Mouse (Mus musculus) thymus, adult 2 months (tissue): Measurements from ENCODE around the gene Oxnad1.

Source experiments
- CTCF ChIP-seq: fragments of 200-500 bp; IDR thresholded peaks from 2 replicates; pipeline ENCODE4 v1.5.1; 2012; ENCODE audit warnings: mild to moderate bottlenecking, control low read depth, low read length, moderate library complexity, borderline replicate concordance; ENCODE audit not compliant: control insufficient read depth, poor library complexity, insufficient read depth; ENCODE audit errors: extremely low read depth
- POLR2A ChIP-seq: fragments of 200-500 bp; IDR thresholded peaks from 2 replicates; pipeline ENCODE4 v1.6.1; 2012; ENCODE audit warnings: mild to moderate bottlenecking, low read length, control low read depth, moderate library complexity; ENCODE audit not compliant: control insufficient read depth, poor library complexity, insufficient read depth; ENCODE audit errors: extremely low read depth

DNA sequence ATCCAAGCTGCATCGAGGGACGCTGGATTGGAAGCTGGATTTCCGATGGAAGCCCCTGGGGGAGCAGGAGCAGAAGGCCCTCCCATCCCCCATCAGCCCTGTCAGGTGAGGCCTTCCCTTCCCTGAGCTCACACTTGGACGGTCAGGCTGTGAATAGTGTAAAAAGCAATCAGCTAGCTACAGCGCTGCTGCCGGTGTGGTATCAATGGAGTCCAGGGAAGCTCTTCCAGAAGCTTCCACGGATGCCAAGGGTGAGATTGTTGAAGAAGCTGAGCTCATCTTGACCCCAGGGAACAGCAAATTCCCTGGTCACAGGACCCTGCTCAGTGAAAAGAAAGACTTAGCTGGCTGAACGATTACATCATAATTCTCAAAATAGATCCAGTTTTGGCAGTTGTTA lies 38.8 kb upstream of the Oxnad1 start:
- TF ChIP-seq CTCF: no peak
- TF ChIP-seq POLR2A: no peak
